ENCODE assay signal across 18 mouse cellular contexts in genomic region chr15:10791516-10792112, GRCm38 (mm10).
DNase-seq lines count a peak whose midpoint lies in the region; ATAC-seq and TF ChIP-seq lines count a peak whose summit lies in the region.
"Had no signal": no experiment of that assay in that cellular context is flagged by ENCODE, and none has a peak within 500 bp of the region (broad histone marks: within the 10 kb centered on the region; RNA-seq: fewer than 3 reads in every experiment).

No protein-coding gene starts in this region.

- no peak overlapping the region for H3K4me2 ChIP-seq in forebrain, embryonic 14.5 days (ENCODE audit: low read length)
- H3K4me2 ChIP-seq in forebrain, embryonic 15.5 days (replicated peaks), result no peak overlapping the region
- no peak overlapping the region for H3K4me2 ChIP-seq in lung, postnatal 0 days (replicated peaks; ENCODE audit: low read depth, low read length)
- no peak overlapping the region for H3K4me2 ChIP-seq in forebrain, embryonic 12.5 days
- H3K4me2 ChIP-seq: heart, embryonic 13.5 days; liver, embryonic 12.5 days; lung, embryonic 15.5 days had no signal

- H3K27ac ChIP-seq in forebrain, embryonic 14.5 days (ENCODE audit: low read depth, low read length), result no peak overlapping the region
- no peak overlapping the region for H3K27ac ChIP-seq in forebrain, embryonic 15.5 days (replicated peaks)
- H3K27ac ChIP-seq in lung, postnatal 0 days (ENCODE audit: low read length), result no peak overlapping the region
- no peak overlapping the region for H3K27ac ChIP-seq in forebrain, embryonic 12.5 days
- H3K27ac ChIP-seq: heart, embryonic 13.5 days; limb, embryonic 10.5 days; liver, embryonic 12.5 days; lung, embryonic 15.5 days had no signal

- H3K9ac ChIP-seq in forebrain, embryonic 14.5 days (ENCODE audit: low read length), result no peak overlapping the region
- no peak overlapping the region for H3K9ac ChIP-seq in forebrain, embryonic 15.5 days (replicated peaks)
- no peak overlapping the region for H3K9ac ChIP-seq in lung, postnatal 0 days (replicated peaks; ENCODE audit: low read depth)
- H3K9ac ChIP-seq in forebrain, embryonic 12.5 days, result no peak overlapping the region
- H3K9ac ChIP-seq: heart, embryonic 13.5 days; liver, embryonic 12.5 days; lung, embryonic 15.5 days had no signal

- no peaks in the 10 kb centered on the region for H3K36me3 ChIP-seq in forebrain, embryonic 14.5 days (ENCODE audit: control insufficient read depth, insufficient read depth, low read length)
- no peaks in the 10 kb centered on the region for H3K36me3 ChIP-seq in forebrain, embryonic 15.5 days
- H3K36me3 ChIP-seq in lung, postnatal 0 days (ENCODE audit: insufficient read depth, low read length), result no peaks in the 10 kb centered on the region
- no peaks in the 10 kb centered on the region for H3K36me3 ChIP-seq in forebrain, embryonic 12.5 days (replicated peaks)
- H3K36me3 ChIP-seq: heart, embryonic 13.5 days; limb, embryonic 10.5 days; liver, embryonic 12.5 days; lung, embryonic 15.5 days had no signal

- H3K27me3 ChIP-seq in forebrain, embryonic 14.5 days (replicated peaks; ENCODE audit: control insufficient read depth, insufficient read depth, low read length), result no peaks in the 10 kb centered on the region
- H3K27me3 ChIP-seq in forebrain, embryonic 15.5 days, result no peaks in the 10 kb centered on the region
- no peaks in the 10 kb centered on the region for H3K27me3 ChIP-seq in lung, postnatal 0 days (replicated peaks; ENCODE audit: insufficient read depth, low read length)
- no peaks in the 10 kb centered on the region for H3K27me3 ChIP-seq in forebrain, embryonic 12.5 days
- H3K27me3 ChIP-seq: heart, embryonic 13.5 days; liver, embryonic 12.5 days; lung, embryonic 15.5 days had no signal

- peak; percentile 5 for DNase-seq in forebrain, embryonic 14.5 days (ENCODE audit: low spot score)
- peak; percentile 10 for DNase-seq in lung, postnatal 10 days
- no peak for DNase-seq in lung, postnatal 0 days (ENCODE audit: low spot score)
- DNase-seq in 3T3-L1 (ENCODE audit: low read depth, low spot score) (peak; percentile 73), adipocyte (ENCODE audit: low spot score) (peak; percentile 33)
- no peak for DNase-seq in gastrocnemius, postnatal 36 days
- DNase-seq: cerebellum, postnatal 36 days; gastrocnemius, postnatal 25 days; heart, postnatal 36 days; right cerebral cortex, postnatal 4 days; thymus, adult 18-20 months had no signal

- TF ChIP-seq EP300 in lung, postnatal 0 days (IDR thresholded peaks at IDR 0.05), result no peak

- no peak overlapping the region for H3K4me3 ChIP-seq in forebrain, embryonic 14.5 days (ENCODE audit: low read depth, low read length)
- no peak overlapping the region for H3K4me3 ChIP-seq in forebrain, embryonic 15.5 days
- H3K4me3 ChIP-seq in lung, postnatal 0 days (ENCODE audit: low read depth, low read length), result no peak overlapping the region
- H3K4me3 ChIP-seq in forebrain, embryonic 12.5 days (replicated peaks), result no peak overlapping the region
- H3K4me3 ChIP-seq: heart, embryonic 13.5 days; limb, embryonic 10.5 days; liver, embryonic 12.5 days; lung, embryonic 15.5 days had no signal

- H3K9me3 ChIP-seq in forebrain, embryonic 14.5 days (replicated peaks; ENCODE audit: control insufficient read depth, low read length), result no peaks in the 10 kb centered on the region
- H3K9me3 ChIP-seq in forebrain, embryonic 15.5 days, result no peaks in the 10 kb centered on the region
- no peaks in the 10 kb centered on the region for H3K9me3 ChIP-seq in lung, postnatal 0 days (ENCODE audit: low read length)
- no peaks in the 10 kb centered on the region for H3K9me3 ChIP-seq in forebrain, embryonic 12.5 days
- H3K9me3 ChIP-seq: limb, embryonic 10.5 days; liver, embryonic 12.5 days; lung, embryonic 15.5 days had no signal

- H3K4me1 ChIP-seq in forebrain, embryonic 14.5 days (ENCODE audit: control insufficient read depth, insufficient read depth, low read length), result no peaks in the 10 kb centered on the region
- no peaks in the 10 kb centered on the region for H3K4me1 ChIP-seq in forebrain, embryonic 15.5 days
- no peaks in the 10 kb centered on the region for H3K4me1 ChIP-seq in lung, postnatal 0 days (ENCODE audit: insufficient read depth, low read depth, low read length)
- no peaks in the 10 kb centered on the region for H3K4me1 ChIP-seq in forebrain, embryonic 12.5 days
- H3K4me1 ChIP-seq: liver, embryonic 12.5 days; lung, embryonic 15.5 days had no signal

- WGBS in forebrain, embryonic 14.5 days, result 67% methylated on average over 3 of the region's 3 CpGs
- 66% methylated on average over 3 of the region's 3 CpGs for WGBS in forebrain, embryonic 15.5 days
- 70% methylated on average over 3 of the region's 3 CpGs for WGBS in lung, postnatal 0 days
- 75% methylated on average over 3 of the region's 3 CpGs for WGBS in forebrain, embryonic 12.5 days

- no peak for ATAC-seq in forebrain, embryonic 14.5 days
- no peak; the same call in 1 of the 2 replicates for ATAC-seq in forebrain, embryonic 15.5 days (replicated peaks)
- ATAC-seq in lung, postnatal 0 days, result no peak
- ATAC-seq in forebrain, embryonic 12.5 days (ENCODE audit: low FRiP score), result no peak
- ATAC-seq: intestine, embryonic 16.5 days; liver, embryonic 12.5 days had no signal

- TF ChIP-seq CTCF in lung, postnatal 0 days (IDR thresholded peaks at IDR 0.05), result no peak

- intact Hi-C loops in gastrocnemius, postnatal 36 days (cut with DNase I), result no loop called here

Comparison
In these comparisons a context has a peak if more than half of its experiments do, and no peak if none do; other contexts are left out.
1. DNase-seq: peak in forebrain, embryonic 14.5 days (single experiment), lung, postnatal 10 days (single experiment), 3T3-L1 (single experiment) and adipocyte (single experiment); none in lung, postnatal 0 days (single experiment) and gastrocnemius, postnatal 36 days (0 of 2).